In genomic region chr2:131797001-131797693, GRCm38 (mm10) we compare ENCODE assay signal across 13 mouse cellular contexts.
DNase-seq lines count a peak whose midpoint lies in the region.
"Had no signal": no experiment of that assay in that cellular context is flagged by ENCODE, and none has a peak within 500 bp of the region (broad histone marks: within the 10 kb centered on the region; RNA-seq: fewer than 3 reads in every experiment).

No protein-coding gene starts in this region.

- DNase-seq in adrenal gland, adult 2 months, result peak; percentile 70
- no peak for DNase-seq in adrenal gland, postnatal 4 days (ENCODE audit: low spot score in 2 of 2)
- DNase-seq in ZHBTc4 (ENCODE audit: low read depth, low spot score), result peak; percentile 37
- peak; percentile 53 to 68 for DNase-seq in adrenal gland, postnatal 36 days
- DNase-seq in embryo, embryonic 9.5 days (ENCODE audit: extremely low spot score), result no peak
- DNase-seq in gastrocnemius, postnatal 14 days, result no peak
- DNase-seq in neural tube, embryonic 10.5 days (ENCODE audit: extremely low spot score, low spot score), result no peak
- DNase-seq: cerebellum, adult 2 months; cerebellum, postnatal 10 days; embryo, embryonic 11 days; heart, adult 2 months; heart, postnatal 14 days; kidney, adult 11 months had no signal

- intact Hi-C loops in gastrocnemius, postnatal 14 days (cut with DNase I; ENCODE audit: low total_unique reads), result no loop called here

Comparison
In these comparisons a context has a peak if more than half of its experiments do, and no peak if none do; other contexts are left out.
1. DNase-seq: peak in adrenal gland, adult 2 months (single experiment), ZHBTc4 (single experiment) and adrenal gland, postnatal 36 days (2 of 2); none in adrenal gland, postnatal 4 days (0 of 2), embryo, embryonic 9.5 days (single experiment), gastrocnemius, postnatal 14 days (single experiment) and neural tube, embryonic 10.5 days (single experiment).